Mouse (Mus musculus) ES-E14 (cell line): ENCODE data around the gene Mgrn1.

Experiments
- CHD2 ChIP-seq: IDR thresholded peaks from 2 replicates; pipeline ENCODE4 v1.6.1; 2014; ENCODE audit warnings: mild to moderate bottlenecking, low read depth, low read length, inconsistent platforms
- ZC3H11A ChIP-seq: IDR thresholded peaks from 2 replicates; pipeline ENCODE4 v1.6.1; 2012; ENCODE audit warnings: low read depth, mild to moderate bottlenecking, inconsistent platforms, low read length, borderline replicate concordance
- ZNF384 ChIP-seq: IDR thresholded peaks from 2 replicates; pipeline ENCODE4 v1.6.1; 2012; ENCODE audit warnings: low read depth, low read length, inconsistent platforms

- no peak for TF ChIP-seq ZNF384
- TF ChIP-seq ZC3H11A = no peak
- TF ChIP-seq CHD2 = no peak
These were observed 55.0 kb downstream of the Mgrn1 start for GRCm38 (mm10) chr16:4941016-4941415.
